Mouse (Mus musculus) stomach, postnatal 0 days (tissue): Measurements from ENCODE around the gene Golph3. TPM values are rescaled to one million over a fixed set of nuclear protein-coding genes. Genes with fewer than 3 reads are reported as not detected.

Experiments used
- ATAC-seq: fragments of 200-750 bp; cut with Nextera tagmentation; 2 replicates; pipeline ENCODE4 v1.8.0; 2017; ENCODE audit not compliant: low FRiP score, low TSS enrichment
- DNase-seq: peaks from one replicate; pipeline ENCODE4 v3.0.0-alpha.2; 2016; ENCODE audit warnings: low spot score
- H3K27ac ChIP-seq: fragments of 300-500 bp; sonication (generic); replicated peaks from 2 replicates; pipeline ENCODE4 v1.5.1; 2014; ENCODE audit warnings: mild to moderate bottlenecking, control low read depth
- H3K27me3 ChIP-seq: fragments of 300-500 bp; sonication (generic); 2 replicates; pipeline ENCODE4 v1.6.1; 2014; ENCODE audit warnings: low read length; ENCODE audit not compliant: control insufficient read depth, insufficient read depth
- H3K36me3 ChIP-seq: fragments of 300-500 bp; sonication (generic); 2 replicates; pipeline ENCODE4 v1.6.1; 2014; ENCODE audit warnings: low read length, mixed read lengths; ENCODE audit not compliant: control insufficient read depth, insufficient read depth
- H3K4me1 ChIP-seq: fragments of 300-500 bp; sonication (generic); replicated peaks from 2 replicates; pipeline ENCODE4 v1.6.1; 2014; ENCODE audit warnings: antibody characterized with exemption; ENCODE audit not compliant: control insufficient read depth, insufficient read depth
- H3K4me2 ChIP-seq: fragments of 300-500 bp; sonication (generic); replicated peaks from 2 replicates; pipeline ENCODE4 v1.6.1; 2014; ENCODE audit warnings: low read depth, mild to moderate bottlenecking, control low read depth, moderate library complexity
- H3K4me3 ChIP-seq: fragments of 300-500 bp; sonication (generic); 2 replicates; pipeline ENCODE4 v1.5.1; 2014; ENCODE audit warnings: low read depth, low read length, control low read depth
- H3K9ac ChIP-seq: fragments of 300-500 bp; sonication (generic); 2 replicates; pipeline ENCODE4 v1.6.1; 2014; ENCODE audit warnings: mild to moderate bottlenecking, low read length, control low read depth, mixed read lengths
- H3K9me3 ChIP-seq: fragments of 300-500 bp; sonication (generic); 2 replicates; pipeline ENCODE4 v1.6.1; 2016; ENCODE audit warnings: low read length; ENCODE audit not compliant: control insufficient read depth
- CTCF ChIP-seq: IDR thresholded peaks from 2 replicates; pipeline ENCODE4 v1.5.1; 2016; ENCODE audit warnings: antibody characterized with exemption, low read depth, mild to moderate bottlenecking, moderate library complexity
- EP300 ChIP-seq: optimal IDR thresholded peaks from 2 replicates; pipeline ENCODE3; 2016; ENCODE audit warnings: antibody characterized with exemption
- WGBS: fragments of 180-500 bp; shearing (Covaris S2); extraction: QIAGEN DNeasy Blood & Tissue Kit; methylation state at CpG from one replicate; pipeline ENCODE4 v1.1.7; 2014; 5-methylcytosine and 5-hydroxymethylcytosine counted together
- polyA plus RNA-seq: library from polyadenylated mRNA; unstranded; fragments of >200 nt; fragmentation: Nextera tagmentation; extraction: Ambion mirVana; gene quantifications from 2 replicates; pipeline ENCODE4 v1.2.1, GENCODE M21; 2015

Golph3 gene
- polyA plus RNA-seq, 1 experiment from 2014 or later: 70.7 TPM

DNA sequence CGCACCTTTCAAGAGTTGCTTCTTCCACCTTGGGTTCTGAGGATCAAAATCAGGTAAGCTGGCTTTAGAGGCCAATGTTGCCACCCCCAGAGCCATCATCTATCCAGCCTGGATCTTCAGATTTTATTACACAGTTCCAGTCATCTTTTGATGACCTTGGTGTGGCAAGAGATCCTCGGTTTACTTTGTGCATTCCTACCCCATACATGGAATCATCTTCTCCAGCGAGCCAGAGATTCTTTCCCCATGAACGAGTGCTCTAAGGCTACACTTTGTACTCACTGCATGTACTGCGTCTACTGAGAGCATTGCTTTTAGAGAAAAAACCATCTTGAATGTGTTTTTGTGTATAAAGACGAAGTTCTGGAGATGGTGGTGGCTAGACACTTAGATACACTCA lies 34.0 kb downstream of the Golph3 start:
- 67% methylated on average over 6 of the region's 6 CpGs for WGBS
- H3K4me2 ChIP-seq: no peak overlapping the region
- H3K4me1 ChIP-seq: no peaks in the 10 kb centered on the region
- DNase-seq: no peak
- no peak overlapping the region for H3K4me3 ChIP-seq
- H3K9me3 ChIP-seq: no peaks in the 10 kb centered on the region
- TF ChIP-seq EP300: peak; percentile 36
- TF ChIP-seq CTCF: no peak
- peak overlapping the region; percentile 73; the same call in 1 of the 2 replicates for H3K27ac ChIP-seq
- H3K36me3 ChIP-seq: peaks cover 6% of the 10 kb centered on the region; the same call in 1 of the 2 replicates
- ATAC-seq: peak; percentile 63; the same call in 1 of the 2 replicates
- no peaks in the 10 kb centered on the region for H3K27me3 ChIP-seq
- no peak overlapping the region for H3K9ac ChIP-seq

- Histone ChIP-seq H3K27ac (peak overlapping the region; percentile 73; the same call in 1 of the 2 replicates), H3K9ac (no peak overlapping the region), H3K36me3 (peaks cover 6% of the 10 kb centered on the region; the same call in 1 of the 2 replicates), H3K4me2 (no peak overlapping the region), H3K27me3 (no peaks in the 10 kb centered on the region), H3K9me3 (no peaks in the 10 kb centered on the region), H3K4me1 (no peaks in the 10 kb centered on the region), H3K4me3 (no peak overlapping the region)
- 52% methylated on average over 7 of the region's 7 CpGs for WGBS
- DNase-seq (no peak), ATAC-seq (peak; percentile 9; the same call in 1 of the 2 replicates)
- no peak for TF ChIP-seq CTCF
- no peak for TF ChIP-seq EP300
Observed at GRCm38 (mm10) chr15:12355907-12356306, 34.7 kb downstream of the Golph3 start.

GRCm38 (mm10) chr15:12357459-12357858 lies 36.2 kb downstream of the Golph3 start:
- Histone ChIP-seq H3K27me3 (no peaks in the 10 kb centered on the region), H3K4me1 (no peaks in the 10 kb centered on the region), H3K9ac (no peak overlapping the region), H3K4me3 (no peak overlapping the region), H3K9me3 (no peaks in the 10 kb centered on the region), H3K36me3 (0 out of 2 replicates have a peak, but pooled peaks cover 3% of the 10 kb centered on the region), H3K4me2 (no peak overlapping the region), H3K27ac (no peak overlapping the region)
- ATAC-seq: no peak
- no peak for TF ChIP-seq CTCF
- TF ChIP-seq EP300: no peak
- no peak for DNase-seq

DNA sequence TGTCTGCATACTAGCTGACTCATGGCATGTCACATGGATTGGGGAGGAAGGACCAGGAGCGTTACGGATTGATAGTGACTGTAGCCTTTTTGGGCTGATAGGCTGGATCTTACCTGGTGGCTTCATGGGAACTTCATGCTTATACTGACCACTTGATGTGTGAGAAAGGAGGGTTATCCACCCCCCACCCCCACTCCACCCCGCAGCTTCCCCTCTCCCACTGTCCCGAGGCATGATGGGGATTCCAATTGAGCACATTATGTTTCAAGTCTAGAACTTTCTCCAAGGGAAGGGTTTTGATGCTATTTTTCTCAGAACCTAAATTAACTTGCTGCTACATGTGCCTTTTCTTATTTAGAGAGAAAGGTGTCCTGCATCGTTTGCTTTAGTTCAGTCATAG lies 37.1 kb downstream of the Golph3 start:
- H3K9ac ChIP-seq: no peak overlapping the region
- no peak for ATAC-seq
- no peaks in the 10 kb centered on the region for H3K27me3 ChIP-seq
- no peaks in the 10 kb centered on the region for H3K9me3 ChIP-seq
- WGBS: 93% methylated on average over 5 of the region's 5 CpGs
- H3K36me3 ChIP-seq: 0 out of 2 replicates have a peak, but pooled peaks cover 1% of the 10 kb centered on the region
- no peak overlapping the region for H3K27ac ChIP-seq
- no peaks in the 10 kb centered on the region for H3K4me1 ChIP-seq
- no peak overlapping the region for H3K4me3 ChIP-seq
- DNase-seq: no peak
- TF ChIP-seq CTCF (no peak), EP300 (no peak)
- H3K4me2 ChIP-seq: no peak overlapping the region

GRCm38 (mm10) chr15:12360519-12361212 lies 39.4 kb downstream of the Golph3 start:
- H3K27ac ChIP-seq: no peak overlapping the region
- no peaks in the 10 kb centered on the region for H3K4me1 ChIP-seq
- no peaks in the 10 kb centered on the region; the same call in 1 of the 2 replicates for H3K36me3 ChIP-seq
- no peak overlapping the region for H3K9ac ChIP-seq
- no peak overlapping the region for H3K4me2 ChIP-seq
- no peak for ATAC-seq
- TF ChIP-seq CTCF (no peak), EP300 (no peak)
- no peaks in the 10 kb centered on the region for H3K27me3 ChIP-seq
- no peak for DNase-seq
- no peaks in the 10 kb centered on the region for H3K9me3 ChIP-seq
- H3K4me3 ChIP-seq: no peak overlapping the region
- WGBS: 71% methylated on average over 19 of the region's 19 CpGs

GRCm38 (mm10) chr15:12362001-12362700 lies 40.9 kb downstream of the Golph3 start:
- Histone ChIP-seq H3K9ac (no peak overlapping the region), H3K4me1 (no peaks in the 10 kb centered on the region), H3K9me3 (no peaks in the 10 kb centered on the region), H3K4me2 (no peak overlapping the region), H3K36me3 (no peaks in the 10 kb centered on the region; the same call in 1 of the 2 replicates), H3K27me3 (no peaks in the 10 kb centered on the region), H3K4me3 (no peak overlapping the region), H3K27ac (no peak overlapping the region)
- ATAC-seq (no peak), DNase-seq (no peak)
- WGBS: 85% methylated on average over 14 of the region's 14 CpGs
- TF ChIP-seq EP300 (no peak), CTCF (no peak)
